Mouse (Mus musculus) right cerebral cortex, postnatal 25 days (tissue): Measurements from ENCODE around the gene Nlrp3.

Source experiments
- DNase-seq: peaks from one replicate; pipeline ENCODE4 v3.0.0; 2022

The Nlrp3 gene

DNA sequence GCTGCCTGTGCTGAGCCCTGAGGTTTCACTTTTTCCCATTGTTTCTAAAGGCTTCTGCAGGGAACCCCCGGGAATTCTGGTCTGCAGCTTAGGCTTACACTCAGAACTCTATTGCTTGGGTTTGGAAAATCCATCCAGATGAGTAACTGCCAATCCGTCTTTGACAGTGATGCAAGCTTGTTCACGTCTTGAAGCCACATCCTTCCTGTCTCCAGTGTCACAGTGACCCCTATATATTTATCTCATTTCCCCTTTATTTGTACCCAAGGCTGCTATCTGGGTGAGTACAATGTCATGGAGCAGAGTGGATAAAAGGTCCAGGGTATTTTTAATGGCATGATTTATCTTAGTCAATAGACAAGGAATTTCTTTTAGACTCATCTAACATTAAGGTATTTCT, at the start of gene Nlrp3:
Nlrp3 (plus strand) TSS at position 245 of the 400 bp plus-strand sequence.
- DNase-seq, result no peak

DNA sequence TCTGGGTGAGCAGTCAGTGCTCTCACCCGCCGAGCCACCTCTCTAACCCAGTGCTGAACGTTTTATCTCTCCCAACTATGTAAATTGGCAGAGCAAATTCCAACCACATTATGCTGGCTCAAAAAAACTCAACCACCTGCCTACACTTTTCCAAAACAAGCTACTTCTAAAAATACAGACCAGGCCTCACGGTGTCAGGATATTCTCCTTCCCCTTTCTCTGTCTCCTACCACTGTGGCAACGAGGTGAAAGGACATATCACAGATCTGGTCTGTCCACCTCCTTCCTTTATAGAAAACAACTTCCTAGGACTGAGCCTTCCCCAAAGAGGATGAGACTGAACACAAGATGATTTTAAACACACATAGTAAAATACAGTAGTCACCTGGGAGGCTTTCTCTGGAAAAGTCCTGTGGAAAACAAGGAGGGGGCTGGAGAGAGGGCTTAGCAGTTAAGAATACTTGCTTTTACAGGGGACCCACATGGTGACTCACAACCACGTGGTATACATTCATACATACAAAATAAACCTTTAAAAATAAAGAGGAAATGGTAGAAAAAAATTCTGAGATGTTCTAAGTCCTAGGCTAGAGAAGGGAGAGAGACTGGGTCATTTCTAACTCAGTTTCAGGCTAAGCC, 44.6 kb upstream of the Nlrp3 start:
- no peak for DNase-seq

DNA sequence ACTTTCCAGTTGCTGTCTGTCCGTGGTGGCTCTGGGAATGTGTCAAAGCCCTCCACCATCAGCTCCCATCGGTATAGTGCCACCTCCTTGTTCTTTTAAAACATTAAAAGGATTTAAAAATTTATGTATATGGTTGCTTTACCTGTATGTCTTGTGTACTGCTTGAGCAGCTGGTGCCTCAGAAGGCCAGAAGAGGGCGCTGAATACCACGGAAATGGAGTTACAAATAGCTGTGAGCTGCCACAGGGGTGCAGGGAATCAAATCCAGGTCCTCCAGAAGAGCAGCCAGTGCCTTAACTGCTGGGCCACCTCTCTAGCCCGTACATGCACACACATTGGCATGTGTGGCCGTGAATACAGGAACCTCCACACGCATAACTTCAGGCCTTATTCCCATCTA, 43.6 kb upstream of the Nlrp3 start:
- no peak for DNase-seq

DNA sequence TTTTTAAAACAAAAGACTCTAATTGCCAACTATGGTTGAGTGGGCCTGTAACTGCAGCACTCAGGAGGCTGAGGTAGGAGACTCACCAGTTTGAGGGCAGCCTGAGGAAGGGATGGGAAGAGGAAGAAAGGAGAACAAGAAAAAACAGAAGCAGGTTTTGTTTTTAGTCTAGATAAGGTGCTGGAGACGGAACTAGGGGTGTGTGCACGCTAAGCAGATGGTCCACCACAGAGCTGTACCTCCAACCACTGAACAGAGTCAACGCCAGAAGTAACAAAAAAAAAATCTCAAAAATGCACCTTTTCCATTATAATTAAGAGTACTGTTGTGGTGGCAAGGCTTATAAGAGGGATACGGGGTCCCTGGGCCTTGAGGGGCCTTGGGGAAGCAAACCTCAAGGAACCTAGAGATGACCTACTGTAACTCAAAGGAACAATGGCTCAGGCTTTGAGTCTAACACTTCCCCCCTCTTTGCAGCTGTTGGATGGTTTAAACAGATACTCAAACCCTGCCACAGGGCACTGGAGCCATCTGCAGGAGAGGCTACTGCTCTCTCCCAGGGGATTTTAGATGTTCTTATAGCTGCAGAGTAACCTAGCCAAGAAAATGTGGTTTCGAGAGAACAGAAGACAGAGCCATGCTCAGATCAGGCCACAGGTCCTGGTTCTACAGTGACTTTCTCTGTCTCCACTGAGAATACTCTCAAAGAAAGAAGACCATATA, 39.2 kb upstream of the Nlrp3 start:
- no peak for DNase-seq

DNA sequence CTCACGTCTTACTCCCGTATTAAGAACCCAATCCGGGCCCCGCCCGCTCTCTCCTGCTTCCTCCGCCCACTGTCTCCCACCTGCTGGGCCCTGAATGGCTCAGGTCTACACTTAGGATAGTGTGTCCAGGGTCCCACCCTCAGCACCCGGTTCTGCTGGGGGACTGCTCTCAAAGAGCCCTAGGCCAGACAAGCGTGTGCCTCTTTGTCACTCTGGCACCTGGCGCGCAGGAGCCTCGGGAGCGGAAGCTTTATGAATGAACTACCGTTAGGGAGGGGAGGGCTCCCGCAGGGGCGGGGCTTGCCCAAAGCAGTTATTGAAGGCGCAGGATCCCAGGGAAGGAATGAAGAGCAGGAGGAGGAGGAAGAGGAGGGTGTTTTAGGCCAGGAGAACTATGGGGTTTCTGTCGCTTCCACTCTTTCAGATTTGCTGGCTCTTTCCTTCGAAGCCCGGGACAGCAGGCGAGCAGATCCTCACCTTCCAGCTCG, 36.0 kb upstream of the Nlrp3 start:
- peak; percentile 66 for DNase-seq

DNA sequence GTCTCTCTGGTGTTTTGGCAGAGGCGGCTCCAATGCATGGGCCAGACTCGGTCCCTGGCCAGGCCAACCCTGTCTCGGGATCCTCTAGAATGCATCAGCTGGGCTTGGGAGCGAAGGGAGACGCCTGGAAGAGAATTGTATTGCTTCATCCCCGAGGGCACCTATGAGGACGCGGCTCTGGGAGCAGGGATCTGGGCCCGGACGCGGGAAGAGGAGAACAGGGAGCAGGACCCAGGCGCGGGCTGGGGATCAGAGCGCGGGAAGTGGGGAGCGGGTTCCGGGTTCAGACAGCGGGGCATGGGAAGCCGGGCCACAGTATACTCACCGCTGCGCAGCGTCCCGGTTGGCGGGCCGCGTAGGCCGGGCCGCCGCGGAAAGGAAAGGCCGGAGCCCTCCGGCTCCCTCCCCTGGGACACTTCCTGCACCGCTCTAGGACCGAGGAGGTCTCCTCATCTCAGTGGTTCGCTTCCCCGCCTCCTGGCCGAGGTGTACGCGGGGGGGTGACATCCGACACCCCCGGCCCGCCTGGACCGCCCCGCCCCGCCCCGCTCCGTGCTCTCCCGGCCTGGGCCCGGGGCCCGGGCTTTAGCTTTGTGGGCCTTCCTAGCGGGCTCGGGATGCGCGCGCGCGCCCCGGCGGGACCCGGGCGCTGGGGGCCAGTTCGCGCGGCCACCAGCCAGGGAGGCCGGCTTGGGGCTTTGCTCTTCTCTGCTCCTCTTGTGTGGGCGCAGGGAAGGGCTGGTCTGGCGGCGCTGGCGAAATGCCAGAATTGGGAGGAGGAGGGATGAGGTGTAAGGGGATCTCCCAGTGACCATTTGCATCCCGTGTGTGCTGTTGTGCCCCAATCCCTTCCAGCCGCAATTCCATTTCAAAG, 35.3 kb upstream of the Nlrp3 start:
- peak; percentile 75 for DNase-seq

DNA sequence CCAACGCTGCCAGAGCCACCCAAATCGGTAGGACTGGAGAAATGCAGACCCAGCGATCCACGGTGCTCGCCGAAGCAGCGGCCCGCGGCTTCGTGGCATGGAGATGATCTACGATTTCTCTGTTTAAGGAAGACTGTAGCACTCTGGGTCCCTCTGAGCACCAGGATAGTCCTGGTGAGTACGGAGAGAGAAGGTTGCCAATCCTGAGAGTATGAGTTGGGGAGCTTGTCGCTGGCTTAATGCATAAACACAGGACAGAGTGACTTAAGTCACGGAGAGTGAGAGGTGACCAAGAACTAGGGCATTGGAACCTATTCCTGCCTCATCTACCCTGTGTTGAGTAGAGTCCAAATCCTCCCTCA, 34.7 kb upstream of the Nlrp3 start:
- no peak for DNase-seq

DNA sequence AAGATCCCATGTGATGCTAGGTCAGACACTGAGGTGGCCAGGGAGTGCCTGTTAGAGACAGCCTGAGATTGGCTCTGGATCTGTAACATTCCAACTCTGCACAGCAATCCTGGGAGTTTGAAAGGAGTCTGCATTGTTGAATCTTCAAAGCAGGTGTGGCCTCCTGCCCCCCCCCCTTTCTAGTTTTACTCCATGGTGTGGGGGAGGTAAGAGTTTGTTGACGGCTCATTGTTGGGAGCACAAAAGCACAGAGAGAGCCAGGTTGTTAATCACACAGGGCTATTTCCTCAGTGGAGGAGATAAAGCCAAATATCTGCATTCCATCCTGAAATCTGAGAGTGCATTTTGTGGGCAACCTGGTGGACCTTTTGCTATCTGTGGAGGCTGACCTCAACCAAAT, 29.8 kb upstream of the Nlrp3 start:
- DNase-seq, result no peak

DNA sequence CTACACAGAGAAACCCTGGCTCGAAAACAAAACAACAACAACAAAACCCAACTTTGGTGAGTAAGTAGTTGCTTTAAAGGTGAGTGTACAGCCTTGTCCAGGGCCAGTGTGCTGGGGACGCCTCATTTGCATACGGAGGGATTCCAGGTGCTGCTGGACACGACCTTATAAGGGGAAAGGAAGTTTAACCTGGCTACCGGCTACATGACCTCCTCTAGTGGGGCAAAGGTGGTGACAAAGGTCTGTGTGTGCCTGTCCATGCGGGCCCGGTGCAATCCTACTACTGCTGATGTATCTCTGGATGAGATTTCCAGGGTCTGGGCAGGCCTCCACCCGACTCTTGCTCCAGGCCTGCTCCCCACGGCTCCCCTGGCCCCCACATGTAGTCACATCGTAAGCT, 28.6 kb upstream of the Nlrp3 start:
- no peak for DNase-seq

DNA sequence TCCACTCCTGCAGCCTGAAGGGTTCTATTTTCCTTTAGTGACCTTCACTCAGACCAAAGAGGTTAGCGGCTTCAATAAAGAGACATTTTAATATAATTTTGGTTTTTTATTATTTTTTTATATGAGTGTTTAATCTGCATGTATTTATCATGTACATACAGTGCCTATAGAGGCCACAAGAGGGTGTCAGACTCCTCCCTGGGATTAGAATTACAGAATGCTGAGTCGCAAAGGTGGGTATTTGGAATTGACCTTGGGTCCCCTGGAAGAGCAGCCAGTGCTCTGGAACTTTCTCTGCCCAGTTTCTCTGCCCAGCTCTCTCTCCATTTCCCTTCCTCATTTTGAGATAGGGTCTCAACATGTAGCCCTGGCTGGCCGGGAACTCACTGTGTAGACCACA, 27.8 kb upstream of the Nlrp3 start:
- no peak for DNase-seq

DNA sequence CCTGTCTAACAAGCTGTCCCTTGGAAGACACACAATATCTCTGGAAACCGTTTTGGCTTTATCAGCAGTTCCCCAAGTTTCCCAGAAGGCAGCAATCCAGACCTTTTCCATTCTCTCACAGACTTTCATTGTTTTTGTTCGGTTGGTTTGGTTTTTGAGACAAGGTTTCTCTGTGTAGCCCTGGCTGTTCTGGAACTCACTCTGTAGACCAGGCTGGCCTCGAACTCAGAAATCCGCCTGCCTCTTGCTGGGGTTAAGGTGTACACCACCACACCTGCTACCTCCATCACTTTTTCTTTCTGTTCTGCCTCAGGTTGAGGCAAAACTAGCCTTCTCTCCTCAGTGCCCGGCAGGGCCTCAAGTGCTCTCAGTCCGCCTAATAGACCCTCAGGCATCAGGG, 27.0 kb upstream of the Nlrp3 start:
- no peak for DNase-seq

DNA sequence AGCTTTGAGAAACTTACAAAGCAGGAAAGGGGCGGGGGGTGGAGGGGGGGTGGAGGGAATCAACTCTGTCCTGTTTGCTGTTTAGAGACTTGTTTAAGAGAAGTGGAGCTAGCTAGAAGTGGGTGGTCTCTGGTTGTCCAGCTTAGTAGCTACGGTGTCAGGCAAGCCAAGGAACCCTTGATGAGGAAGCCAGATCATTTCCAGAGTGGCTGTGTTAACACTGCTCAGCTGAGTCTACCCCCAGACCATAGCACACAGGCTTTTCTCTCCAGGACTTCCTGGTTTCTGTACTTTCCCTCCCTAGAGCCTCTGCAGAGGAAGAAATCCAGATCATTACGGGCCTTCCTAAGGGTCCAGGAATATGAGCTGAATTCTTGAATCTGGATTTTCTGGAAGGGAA, 26.6 kb upstream of the Nlrp3 start:
- no peak for DNase-seq

DNA sequence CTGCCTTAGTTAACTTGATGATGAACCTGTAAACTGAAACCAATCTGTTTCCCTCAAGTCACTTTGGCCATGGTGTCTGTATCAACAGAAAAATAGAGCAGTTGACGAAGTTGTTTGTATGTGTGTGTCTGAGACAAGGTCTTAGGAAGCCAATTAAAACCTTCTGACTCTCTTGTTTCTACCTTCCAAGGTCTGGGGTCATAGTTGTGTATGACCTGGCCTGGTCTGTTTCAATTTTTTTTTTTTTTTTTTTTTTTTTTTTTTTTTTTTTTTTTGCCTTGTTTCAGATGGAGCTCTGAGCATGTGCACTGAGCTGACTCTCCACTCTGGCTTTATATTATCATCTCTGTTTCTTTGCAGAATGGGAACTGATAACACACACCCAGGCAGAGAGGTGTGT, 23.9 kb upstream of the Nlrp3 start:
- DNase-seq, result no peak

DNA sequence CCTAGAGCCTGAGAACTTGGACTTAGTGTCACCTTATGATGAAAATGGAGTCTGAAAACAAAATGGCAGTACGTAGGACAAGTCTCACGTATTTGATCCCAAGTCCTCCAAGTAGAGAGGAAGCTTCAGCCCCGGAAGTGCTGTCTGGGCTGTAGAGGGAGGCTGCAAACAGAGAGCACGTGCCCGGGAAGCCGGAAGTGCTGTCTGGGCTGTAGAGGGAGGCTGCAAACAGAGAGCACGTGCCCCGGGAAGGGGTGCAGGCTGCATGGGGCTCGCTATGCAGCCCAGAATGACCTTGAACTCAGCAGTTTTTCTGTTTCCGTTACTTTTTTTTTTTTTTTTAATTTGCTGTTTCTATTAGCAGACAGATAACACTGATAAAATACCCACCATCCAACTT, 23.1 kb upstream of the Nlrp3 start:
- no peak for DNase-seq

DNA sequence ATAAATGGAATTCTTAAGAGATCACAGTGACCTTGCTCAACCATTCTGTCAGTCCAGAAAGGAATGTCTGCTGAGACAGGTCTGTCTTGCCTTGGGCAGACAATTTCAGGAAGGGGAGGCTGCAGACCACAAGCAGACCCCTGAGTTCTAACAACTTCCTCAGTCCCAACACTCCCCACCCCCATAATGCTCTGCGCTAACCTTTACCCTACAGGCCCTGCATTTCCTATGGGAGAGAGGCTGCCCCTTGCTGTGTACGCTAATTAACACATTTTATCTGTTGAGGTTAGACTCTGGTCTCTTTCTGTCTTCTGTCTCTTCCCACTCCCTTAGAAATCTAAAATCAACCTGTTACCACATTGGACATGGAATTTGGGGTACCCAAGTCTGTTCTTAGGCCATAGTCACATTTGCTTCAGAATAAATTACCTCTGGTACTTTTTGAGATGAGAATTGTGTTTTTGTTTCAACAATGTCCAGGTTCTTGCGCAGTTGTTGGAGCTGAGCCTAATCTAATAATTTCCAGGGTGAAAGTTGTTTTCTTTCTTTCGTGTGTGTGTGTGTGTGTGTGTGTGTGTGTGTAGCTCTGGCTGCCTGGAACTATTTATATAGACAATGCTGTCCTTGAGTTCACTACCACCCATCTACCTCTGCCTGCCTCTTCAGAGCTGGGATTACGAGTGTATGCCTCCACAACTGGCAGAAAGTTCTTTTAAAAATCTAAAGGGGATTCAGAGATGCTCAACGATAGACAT, 21.4 kb upstream of the Nlrp3 start:
- DNase-seq, result no peak

DNA sequence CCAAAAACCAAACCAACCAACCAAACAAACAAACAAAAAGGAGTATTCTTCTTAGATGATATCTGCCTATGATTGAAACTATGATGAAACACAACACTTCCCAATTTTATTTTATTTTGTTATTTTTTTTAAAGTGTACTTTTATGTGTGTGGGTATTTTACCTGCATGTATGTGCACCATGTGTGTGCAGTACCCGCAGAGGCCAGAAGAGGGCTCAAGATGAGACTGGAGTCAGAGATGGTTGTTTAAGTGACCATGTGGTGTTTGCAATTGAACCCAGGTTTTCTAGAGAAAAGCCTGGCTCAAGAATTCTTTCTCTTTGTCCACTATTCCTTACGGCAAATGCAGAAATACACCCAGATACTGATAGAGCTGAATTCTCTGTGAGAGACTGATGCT, 17.2 kb upstream of the Nlrp3 start:
- DNase-seq, result no peak

DNA sequence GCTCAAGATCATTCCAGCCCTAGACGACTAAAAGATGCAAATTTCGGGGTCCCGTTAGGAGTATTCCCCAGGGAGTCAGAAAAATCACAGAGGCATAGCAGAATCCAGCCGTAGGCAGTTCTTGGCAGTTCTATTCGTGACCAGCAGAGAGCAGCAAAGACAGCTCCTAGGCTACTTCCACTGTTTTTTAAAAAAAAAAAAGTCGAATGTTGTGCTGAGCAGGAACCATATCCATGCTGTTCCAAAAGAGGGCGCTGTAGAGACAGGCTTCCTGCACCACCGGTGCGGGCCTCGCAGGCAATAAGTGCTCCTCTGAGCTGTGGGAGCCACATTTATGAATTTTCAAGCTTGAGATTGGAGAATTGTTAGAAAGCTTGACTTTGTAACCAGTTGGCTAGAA, 16.1 kb upstream of the Nlrp3 start:
- peak; percentile 77 for DNase-seq

DNA sequence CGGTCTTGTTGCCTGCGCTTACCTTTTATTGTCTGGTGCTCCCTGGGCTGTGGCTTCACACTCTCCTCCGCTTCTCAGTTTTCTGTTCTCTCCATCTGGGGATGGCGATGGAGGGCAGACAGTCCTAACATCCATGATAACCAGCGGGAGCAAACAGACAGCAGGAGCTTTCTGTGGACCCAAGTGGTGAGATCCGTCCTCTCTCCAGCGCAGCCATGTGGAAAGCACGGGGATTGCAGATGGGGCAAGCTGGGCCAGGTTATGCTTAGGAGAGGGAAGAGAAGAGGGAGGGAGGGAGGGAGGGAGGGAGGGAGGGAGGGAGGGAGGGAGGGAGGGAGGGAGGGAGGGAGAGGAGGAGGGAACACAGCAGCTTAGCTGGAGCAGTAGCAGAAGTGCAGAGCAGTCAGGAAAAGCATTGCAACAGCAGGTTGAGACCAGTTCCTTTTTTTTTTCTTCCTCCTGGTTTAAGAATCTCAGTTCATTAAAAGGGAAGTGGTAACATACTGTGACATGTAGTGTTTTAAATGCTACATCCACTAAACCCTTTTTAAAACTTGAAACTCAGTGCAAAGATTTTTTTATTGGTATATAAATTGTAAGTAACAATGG, 14.8 kb upstream of the Nlrp3 start, which contains the start of gene Zkscan17:
Zkscan17 (minus strand) TSS at position 280 of the 609 bp plus-strand sequence.
- no peak for DNase-seq

DNA sequence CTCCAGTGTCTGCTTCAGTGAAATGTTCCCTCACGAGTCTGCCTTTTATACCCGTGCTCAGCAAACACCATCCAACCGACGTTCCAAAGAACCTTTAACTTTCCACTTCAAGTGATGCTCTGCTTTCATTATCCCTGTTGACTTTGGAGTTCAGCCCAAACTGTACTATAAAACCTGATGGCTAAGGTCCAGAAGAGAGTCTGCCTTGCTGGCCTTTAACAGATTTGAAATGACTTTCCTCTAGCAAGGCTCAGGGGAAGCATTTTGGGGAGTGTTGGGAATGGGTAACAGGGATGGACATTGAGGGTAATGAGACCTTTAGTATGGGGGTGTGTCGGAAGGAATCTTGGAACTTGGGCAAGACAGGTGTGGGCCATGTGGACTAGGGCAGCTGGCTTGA, 11.1 kb upstream of the Nlrp3 start:
- no peak for DNase-seq

DNA sequence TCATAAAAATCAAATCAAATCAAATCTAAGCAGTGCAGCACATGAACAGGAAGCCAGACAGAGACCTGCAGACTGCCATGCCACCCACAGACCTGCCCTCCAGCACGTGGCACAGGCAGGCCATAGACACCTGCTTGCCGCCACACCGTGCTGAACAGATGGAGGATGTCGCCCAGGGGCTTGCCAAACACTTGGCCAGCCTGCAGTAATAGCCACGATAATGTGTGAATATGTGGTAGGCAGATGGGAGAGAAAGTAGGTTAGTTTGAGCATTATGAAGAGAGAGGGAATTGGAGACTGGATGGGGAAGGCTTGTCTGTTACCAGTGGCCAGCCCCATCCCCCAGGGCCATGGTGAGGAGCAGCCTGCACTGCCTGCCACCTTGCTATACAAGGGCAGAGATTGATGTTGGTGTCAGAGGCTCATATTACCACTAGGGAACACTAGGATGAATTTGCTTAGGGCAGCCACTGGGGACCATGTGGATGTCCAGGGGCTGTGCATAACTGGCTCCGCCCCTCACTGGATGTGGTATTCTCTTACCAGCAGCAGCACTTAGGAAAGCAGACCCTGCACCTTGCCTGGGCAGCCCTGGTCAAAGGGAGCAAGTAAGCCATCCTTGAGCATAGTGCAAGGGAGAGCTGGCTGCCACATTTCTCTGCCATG, 10.4 kb upstream of the Nlrp3 start:
- peak; percentile 55 for DNase-seq

DNA sequence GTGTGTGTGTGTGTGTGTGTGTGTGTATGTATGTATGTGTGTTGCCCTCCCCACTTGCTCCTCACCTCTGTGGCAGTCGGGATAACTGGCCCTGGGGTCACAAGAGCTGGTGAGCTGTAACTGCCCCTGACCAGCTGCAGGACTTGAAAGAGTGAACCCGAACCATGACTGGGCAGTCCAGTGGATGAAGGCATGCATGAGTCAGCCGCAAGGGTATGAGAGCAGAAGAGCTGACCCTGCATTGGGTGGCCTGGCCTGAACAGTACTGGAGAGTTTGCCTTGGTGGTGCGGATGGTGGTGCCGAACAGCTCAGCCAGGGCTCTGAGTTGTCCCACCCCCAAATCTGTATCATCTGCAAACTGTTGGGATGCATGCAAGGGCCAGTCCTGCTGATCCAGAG, 9.8 kb upstream of the Nlrp3 start:
- no peak for DNase-seq
